Mouse (Mus musculus) gastrocnemius, postnatal 4 days (tissue): Measurements from ENCODE around the gene Lbx2. TPM values are rescaled to one million over a fixed set of nuclear protein-coding genes. Genes with fewer than 3 reads are reported as not detected.

Source experiments
- DNase-seq, 2 experiments: peaks; one replicate each; pipeline ENCODE4 v3.0.0; 2021 to 2022; ENCODE audit warnings: low spot score in 2 of 2, mixed read lengths in 2 of 2
- microRNA-seq: library from miRNA; unstranded; fragments of <30 nt; microRNA quantifications from one replicate; pipeline ENCODE4 v1.2.0, GENCODE M21; 2021
- total RNA-seq, 2 experiments: library from RNA; stranded (reverse); gene quantifications; 2 replicates each; pipeline ENCODE4 v1.2.3; 2021

Gene Lbx2
- total RNA-seq, 2 experiments from 2014 or later: not detected

DNA sequence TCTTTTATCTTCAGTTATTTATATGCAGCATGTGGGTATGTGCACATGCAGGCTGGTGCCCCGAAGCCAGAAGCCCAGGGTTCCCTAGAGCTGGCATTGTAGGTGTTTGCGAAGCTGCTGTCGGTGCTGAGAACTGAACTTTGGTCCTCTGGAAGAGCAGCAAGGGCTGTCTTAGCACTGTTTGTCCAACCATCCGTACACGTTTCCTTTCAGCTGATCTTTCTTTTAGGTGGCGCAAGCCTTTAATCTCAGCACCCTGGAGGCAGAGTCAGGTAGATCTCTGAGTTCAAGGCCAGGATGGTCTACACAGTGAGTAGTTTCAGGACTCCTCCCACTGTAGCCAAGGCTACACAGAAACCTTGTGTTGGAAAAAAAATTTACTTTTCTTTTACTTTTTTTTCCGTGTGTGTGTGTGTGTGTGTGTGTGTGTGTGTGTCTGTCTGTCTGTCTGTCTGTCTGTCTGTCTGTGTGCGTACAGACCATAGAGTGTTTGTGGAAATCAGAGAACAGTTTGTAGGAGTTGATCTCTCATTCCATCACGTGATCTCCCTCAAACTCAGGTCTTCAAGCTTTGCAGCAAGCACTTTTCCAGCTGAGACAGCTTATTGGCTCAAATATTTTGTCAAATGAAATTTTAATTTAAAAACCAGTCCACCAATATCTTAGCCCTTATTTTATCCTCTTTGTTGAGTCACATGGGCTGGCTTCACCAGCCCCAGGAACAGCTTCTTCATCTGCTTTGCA, 46.2 kb downstream of the Lbx2 start:
- DNase-seq: no peak

DNA sequence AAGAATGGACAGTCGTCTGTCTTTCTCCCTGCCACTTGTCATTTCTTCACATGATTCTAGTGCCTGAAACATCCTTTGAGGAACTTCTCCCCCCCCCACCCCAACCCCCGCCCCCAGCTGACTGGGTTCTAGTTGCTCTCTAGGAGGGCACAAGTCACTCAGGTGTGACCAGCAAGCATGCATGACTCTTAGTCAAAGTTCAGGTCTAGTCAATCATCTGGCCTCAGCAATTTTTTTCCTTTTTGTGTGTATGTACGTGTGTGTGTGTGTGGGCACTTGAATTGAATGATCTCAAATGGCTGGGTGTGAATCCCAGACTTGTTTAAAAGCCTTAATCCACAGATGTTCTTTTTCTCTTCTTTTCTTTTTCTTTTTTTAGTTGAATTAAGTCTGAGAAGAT, 48.1 kb downstream of the Lbx2 start:
- DNase-seq: no peak

GRCm38 (mm10) chr6:83134951-83135513, 48.9 kb downstream of the Lbx2 start, which contains the start of gene Rtkn:
Gene Rtkn (plus strand): TSS chr6:83135463.
- no peak for DNase-seq

GRCm38 (mm10) chr6:83135571-83136161, 49.5 kb downstream of the Lbx2 start:
- DNase-seq: peak in 1 of 2 experiments; percentile 47

GRCm38 (mm10) chr6:83136291-83136880, 50.2 kb downstream of the Lbx2 start:
- no peak for DNase-seq

GRCm38 (mm10) chr6:83136881-83137575, 50.9 kb downstream of the Lbx2 start:
- DNase-seq: peak; percentile 85 to 89

DNA sequence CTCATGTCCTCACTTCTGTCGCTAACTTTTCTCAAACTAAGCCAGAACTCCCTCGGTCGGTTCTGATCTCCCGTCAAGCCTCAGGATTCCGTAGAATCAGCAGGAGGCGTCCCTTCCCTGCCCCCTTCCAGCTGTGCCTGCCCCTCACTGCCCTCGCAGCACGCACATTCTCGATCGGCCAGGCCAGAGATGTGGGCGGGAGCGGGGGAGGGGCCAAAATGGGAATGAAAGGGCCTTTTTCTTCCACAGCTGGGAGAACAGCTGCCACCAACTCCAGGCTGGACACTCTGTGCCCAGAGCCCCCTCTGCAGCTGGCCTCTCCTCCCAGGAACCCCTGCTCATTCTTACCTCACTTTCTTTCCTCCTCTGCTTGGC, 51.4 kb downstream of the Lbx2 start:
- DNase-seq: peak; percentile 90 to 96

Small RNAs within 50 kb of the gene (microRNA-seq; reads per million reads assigned to microRNA genes)
- not detected for gene Mir3470a
- not detected for gene Mir7040

Other genes starting within 250 kb of the Lbx2 start
- gene Sema4f, start 146.6 kb upstream of the Lbx2 start, total RNA-seq: 1 to 10 TPM in 1 of 2 experiments, under 1 TPM in 1; 0.78 to 1.0 TPM
- gene M1ap, start 139.5 kb upstream of the Lbx2 start, total RNA-seq: under 1 TPM in 1 of 2 experiments, not detected in 1; 0.88 TPM
- 10 to 100 TPM in 1 of 2 experiments, 1 to 10 TPM in 1; 9.1 to 10.4 TPM for gene Dok1, start 52.9 kb upstream of the Lbx2 start, total RNA-seq
- 10 to 100 TPM; 15.4 to 17.3 TPM for gene Loxl3, start 52.2 kb upstream of the Lbx2 start, total RNA-seq
- gene Aup1, start 31.8 kb upstream of the Lbx2 start, total RNA-seq: 10 to 100 TPM; 75.5 to 86.3 TPM
- 10 to 100 TPM; 30.1 to 33.5 TPM for gene Htra2, start 31.1 kb upstream of the Lbx2 start, total RNA-seq
- 1 to 10 TPM in 1 of 2 experiments, under 1 TPM in 1; 0.70 to 1.1 TPM for gene Dqx1, start 28.5 kb upstream of the Lbx2 start, total RNA-seq
- not detected for gene Tlx2, start 16.1 kb upstream of the Lbx2 start, total RNA-seq
- gene Pcgf1, start 8.5 kb upstream of the Lbx2 start, total RNA-seq: 10 to 100 TPM in 1 of 2 experiments, 1 to 10 TPM in 1; 9.4 to 11.3 TPM
- gene Ccdc142, start 15.2 kb downstream of the Lbx2 start, total RNA-seq: 1 to 10 TPM; 2.5 to 2.8 TPM
- 1 to 10 TPM; 2.2 to 2.7 TPM for gene Gm42688, start 15.2 kb downstream of the Lbx2 start, total RNA-seq
- 100 to 1,000 TPM in 1 of 2 experiments, 10 to 100 TPM in 1; 79.5 to 100 TPM for gene Mrpl53, start 22.7 kb downstream of the Lbx2 start, total RNA-seq
- gene Mogs, start 29.1 kb downstream of the Lbx2 start, total RNA-seq: 10 to 100 TPM; 20.0 to 21.9 TPM
- gene Wbp1, start 35.2 kb downstream of the Lbx2 start, total RNA-seq: 10 to 100 TPM; 52.7 to 62.3 TPM
- 10 to 100 TPM; 18.6 to 20.6 TPM for gene Ino80b, start 39.1 kb downstream of the Lbx2 start, total RNA-seq
- 10 to 100 TPM; 31.0 to 34.6 TPM for gene Rtkn, start 49.1 kb downstream of the Lbx2 start, total RNA-seq
- gene Wdr54, start 70.0 kb downstream of the Lbx2 start, total RNA-seq: 1 to 10 TPM; 1.9 to 2.5 TPM
- gene 1700003E16Rik, start 70.0 kb downstream of the Lbx2 start, total RNA-seq: not detected
- 100 to 1,000 TPM; 140 to 149 TPM for gene Dctn1, start 79.6 kb downstream of the Lbx2 start, total RNA-seq
- under 1 TPM in 1 of 2 experiments, not detected in 1; 0.07 TPM for gene Slc4a5, start 133.5 kb downstream of the Lbx2 start, total RNA-seq
- gene Mthfd2, start 239.5 kb downstream of the Lbx2 start, total RNA-seq: 10 to 100 TPM in 1 of 2 experiments, 1 to 10 TPM in 1; 7.5 to 10.6 TPM
- gene Mob1a, start 239.6 kb downstream of the Lbx2 start, total RNA-seq: 10 to 100 TPM; 36.6 to 42.8 TPM